Mouse (Mus musculus) ZHBTc4 (cell line): Measurements from ENCODE around the gene Jtb.

ENCODE experiments used
- DNase-seq: peaks from one replicate; pipeline ENCODE4 v3.0.0-alpha.2; 2011; ENCODE audit warnings: low read depth, low spot score

Gene Jtb

GRCm38 (mm10) chr3:90258521-90258920 lies 27.1 kb downstream of the Jtb start:
- no peak for DNase-seq

DNA sequence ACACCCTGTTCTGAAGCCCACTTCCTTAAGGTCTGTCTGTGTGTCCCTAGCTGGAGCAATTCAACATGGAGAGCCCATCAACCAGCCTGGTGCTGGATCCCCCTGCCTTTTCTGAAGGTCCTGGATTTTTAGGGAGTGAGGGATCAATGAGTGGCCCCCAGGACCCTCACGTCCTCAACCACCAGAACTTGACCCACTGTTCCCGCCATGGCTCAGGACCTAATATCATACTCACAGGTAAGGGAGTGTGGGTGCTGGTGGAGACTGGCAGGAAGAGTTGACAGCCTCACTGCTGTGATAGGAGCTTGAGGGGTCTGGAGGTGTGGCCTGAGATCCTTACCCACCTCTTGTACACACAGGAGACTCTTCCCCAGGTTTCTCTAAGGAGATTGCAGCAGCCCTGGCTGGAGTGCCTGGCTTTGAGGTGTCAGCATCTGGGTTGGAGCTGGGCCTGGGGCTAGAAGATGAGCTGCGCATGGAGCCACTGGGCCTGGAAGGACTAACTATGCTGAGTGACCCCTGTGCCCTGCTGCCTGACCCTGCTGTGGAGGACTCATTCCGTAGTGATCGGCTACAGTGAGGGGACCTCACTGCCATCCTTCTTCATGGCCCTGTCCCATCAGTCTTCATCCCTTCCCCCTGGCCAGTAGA lies 31.8 kb downstream of the Jtb start:
- no peak for DNase-seq

DNA sequence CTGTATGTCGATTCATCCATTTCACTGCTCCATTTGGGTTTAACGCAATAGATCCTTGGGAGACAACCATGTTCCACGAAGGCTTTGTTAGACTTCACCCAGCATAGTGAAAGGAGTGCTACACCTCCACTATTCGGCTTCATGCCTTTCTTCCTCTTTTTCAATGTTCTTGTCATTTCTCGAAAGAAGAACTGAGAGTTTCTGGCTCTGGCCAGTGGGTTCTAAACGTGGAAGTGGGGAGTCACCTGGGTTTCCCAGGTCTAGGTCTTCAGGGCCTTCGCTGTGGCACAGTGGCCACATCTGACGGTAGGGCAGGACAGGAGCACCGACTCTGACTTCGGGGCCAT lies 33.3 kb downstream of the Jtb start:
- no peak for DNase-seq

GRCm38 (mm10) chr3:90265034-90265931 lies 33.9 kb downstream of the Jtb start, which contains the start of gene Dennd4b:
TSS of gene Dennd4b (plus strand) at chr3:90265185.
- DNase-seq: peak; percentile 89

DNA sequence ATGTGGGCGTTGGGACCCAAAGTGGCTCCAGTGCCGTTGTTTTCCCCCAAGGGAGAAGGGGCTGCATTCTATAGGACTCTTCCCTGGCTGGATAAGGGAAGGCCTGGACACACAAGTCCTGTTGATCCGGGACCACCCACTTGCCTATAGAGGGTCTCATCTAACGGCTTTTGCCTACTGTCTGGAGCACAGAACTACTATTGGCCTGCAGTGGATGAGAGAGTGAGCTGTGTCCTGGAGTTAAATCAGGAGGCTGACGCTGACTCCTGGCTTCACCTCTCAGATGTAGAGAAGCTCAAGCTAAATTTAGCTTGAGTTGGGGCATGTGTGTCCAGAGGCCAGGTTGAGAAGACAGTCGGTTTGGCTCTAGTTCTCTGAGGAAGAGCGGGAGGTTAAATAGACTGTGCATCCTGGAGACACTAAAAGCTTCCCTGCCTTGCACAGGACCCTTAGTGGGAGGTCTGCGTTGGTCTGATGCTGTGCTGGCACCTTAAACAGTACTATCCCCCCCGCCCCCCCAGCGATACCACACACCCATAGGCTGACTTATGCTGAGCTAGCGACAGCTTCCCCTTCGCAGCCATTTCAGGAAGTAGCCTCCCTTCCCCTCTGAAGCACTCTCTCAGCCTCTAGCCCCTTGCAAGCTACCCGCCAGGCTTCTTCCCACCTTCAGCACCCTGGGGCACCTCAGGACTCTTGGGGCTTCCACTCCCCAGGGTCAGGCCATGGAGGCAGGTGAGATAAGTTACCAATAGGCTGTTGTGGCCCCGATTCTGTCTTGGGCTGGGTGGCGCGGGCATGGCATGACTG lies 34.7 kb downstream of the Jtb start:
- no peak for DNase-seq

DNA sequence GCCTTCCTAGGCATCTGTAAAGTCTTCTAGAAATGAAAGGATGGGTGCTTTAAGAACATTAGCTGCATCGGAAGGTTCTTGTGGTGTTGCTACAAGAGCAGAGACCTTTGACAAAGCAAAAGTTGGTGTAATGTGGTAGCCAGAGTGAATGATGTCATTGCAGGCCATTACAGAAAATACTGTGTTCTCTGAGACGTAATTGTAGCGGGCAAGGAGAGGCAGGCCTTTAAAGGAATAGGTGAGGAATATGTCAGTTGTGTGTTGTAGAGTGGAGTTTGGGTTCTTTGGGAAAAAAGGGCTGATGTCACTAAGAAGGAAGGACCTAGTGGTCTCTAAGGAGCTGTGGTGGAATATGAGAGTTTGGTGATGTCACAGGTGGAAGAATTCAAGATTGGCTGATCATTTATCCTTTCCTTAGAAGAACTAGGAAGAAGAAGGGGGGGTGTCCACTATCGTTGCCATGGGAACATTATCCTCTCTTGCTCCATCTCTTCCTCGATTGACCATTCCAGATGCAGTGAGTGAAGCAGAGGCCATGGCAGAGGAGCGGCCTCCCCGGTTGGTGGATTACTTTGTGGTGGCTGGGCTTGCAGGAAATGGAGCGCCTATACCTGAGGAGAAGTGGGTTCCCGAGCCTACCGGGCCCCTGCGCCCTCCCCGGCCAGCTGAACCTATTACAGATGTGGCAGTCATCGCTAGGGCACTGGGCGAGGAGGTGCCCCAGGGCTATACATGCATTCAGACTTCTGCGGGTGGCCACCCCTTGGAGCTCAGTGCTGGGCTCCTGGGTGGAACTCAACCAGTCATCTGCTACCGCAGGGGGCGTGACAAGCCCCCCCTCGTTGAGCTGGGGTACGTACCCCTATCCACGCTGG lies 35.7 kb downstream of the Jtb start:
- DNase-seq: no peak

- no peak for DNase-seq
Measured at GRCm38 (mm10) chr3:90268190-90268589, 36.8 kb downstream of the Jtb start.

DNA sequence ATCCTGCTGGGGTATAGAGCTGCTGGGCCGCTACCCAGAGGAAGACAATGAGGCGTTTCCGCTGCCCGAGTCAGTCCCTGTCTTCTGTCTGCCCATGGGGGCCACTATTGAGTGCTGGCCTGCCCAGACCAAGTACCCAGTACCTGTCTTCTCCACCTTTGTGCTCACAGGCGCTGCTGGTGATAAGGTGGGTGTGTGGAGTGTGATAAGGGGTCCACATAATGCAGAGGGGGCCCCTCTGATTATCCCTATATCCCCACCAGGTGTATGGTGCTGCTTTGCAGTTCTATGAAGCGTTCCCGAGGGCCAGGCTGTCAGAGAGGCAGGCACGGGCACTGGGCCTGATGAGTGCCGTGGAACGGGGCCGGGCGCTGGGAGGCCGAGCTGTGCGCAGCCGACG lies 37.6 kb downstream of the Jtb start:
- DNase-seq: no peak

GRCm38 (mm10) chr3:90270784-90271183 lies 39.4 kb downstream of the Jtb start:
- no peak for DNase-seq

DNA sequence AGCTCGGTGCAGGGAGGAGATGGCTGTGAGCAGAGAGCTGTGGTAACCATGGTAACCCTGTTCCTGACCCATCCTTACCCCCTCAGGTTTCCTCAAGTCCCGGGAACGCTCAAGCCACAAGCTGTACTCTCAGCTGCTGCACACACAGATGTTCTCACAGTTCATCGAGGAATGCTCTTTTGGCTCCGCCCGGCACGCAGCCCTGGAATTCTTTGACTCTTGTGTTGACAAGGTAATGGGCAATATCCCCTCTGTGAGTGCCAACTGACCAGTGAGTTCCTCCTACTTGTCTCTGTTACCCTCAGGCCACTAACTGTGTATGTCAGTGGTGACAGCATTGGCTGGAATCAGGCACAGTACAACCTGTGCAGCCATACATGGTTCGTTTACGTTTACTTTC lies 40.8 kb downstream of the Jtb start:
- peak; percentile 64 for DNase-seq

- DNase-seq: peak; percentile 51
Measured at GRCm38 (mm10) chr3:90273855-90274254, 42.5 kb downstream of the Jtb start.

DNA sequence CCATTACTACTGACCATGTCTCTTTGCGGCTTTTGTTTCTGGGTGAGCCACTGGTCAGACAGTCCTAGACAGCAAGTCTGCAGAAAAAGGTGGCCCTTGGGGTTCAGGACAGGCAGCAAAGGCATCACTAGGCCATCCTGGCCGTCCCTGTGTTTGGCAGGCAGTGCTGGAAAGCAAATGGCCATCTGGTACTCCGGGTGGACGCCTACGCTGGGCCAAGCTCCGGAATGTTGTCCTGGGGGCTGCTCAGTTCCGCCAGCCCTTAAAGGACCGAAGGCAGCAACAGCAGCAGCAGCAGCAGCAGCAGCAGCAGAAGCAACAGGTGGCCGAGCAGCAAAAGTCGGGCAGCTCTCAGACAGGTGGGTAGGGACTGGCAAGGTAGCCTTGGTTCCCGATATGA lies 43.9 kb downstream of the Jtb start:
- no peak for DNase-seq

DNA sequence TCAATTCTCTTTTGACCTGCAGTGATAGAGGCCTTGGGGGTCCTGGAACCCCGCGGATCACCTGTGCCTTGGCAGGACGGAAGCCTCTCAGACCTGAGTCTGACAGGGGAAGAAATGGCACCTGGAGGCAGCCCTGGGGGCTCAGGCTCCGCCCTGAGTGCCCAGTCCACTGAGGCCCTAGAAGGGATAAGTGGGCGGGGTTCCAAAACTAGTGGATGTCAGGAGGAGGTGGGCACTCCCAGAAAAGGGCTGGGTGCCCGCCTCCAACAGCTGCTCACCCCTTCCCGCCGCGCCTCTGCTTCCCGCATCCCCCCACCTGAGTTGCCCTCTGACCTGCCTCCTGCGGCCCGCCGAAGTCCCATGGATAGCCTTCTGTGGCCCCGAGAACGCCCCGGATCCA lies 45.5 kb downstream of the Jtb start:
- DNase-seq: peak; percentile 42

DNA sequence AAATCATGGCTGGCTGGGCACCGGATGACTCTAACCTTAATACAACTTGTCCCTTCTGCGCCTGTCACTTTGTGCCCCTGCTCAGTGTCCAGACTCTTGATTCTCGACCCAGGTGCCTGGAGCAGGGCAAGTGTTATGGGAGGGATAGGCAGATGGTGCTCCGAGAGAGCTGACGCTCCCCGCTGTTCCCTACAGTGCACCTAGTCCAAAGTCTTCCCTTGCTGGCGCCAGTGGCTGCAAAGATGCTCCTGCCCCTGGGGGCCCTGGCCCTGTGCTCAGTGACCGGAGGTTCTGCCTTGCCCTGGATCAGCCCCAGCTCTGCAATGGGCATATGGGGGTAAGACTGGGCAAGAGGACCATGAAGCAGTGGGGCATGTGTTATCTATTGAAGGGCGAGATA lies 46.4 kb downstream of the Jtb start:
- no peak for DNase-seq

DNA sequence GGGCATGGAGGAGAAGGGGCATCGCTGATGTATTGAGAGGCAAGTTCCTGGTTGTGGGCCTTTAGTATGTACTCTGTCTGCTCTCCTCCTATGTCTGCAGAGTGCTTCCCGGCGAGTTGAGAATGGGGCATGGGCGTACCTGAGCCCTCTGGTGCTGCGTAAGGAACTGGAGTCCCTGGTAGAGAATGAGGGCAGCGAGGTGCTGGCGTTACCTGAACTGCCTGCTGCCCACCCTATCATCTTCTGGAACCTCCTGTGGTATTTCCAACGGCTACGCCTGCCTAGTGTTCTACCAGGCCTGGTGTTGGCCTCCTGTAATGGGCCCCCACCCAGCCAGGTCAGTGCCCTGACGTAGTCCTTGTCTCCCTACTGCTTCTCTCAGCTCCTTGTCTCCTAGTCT lies 46.8 kb downstream of the Jtb start:
- DNase-seq: no peak

GRCm38 (mm10) chr3:90279216-90279615 lies 47.8 kb downstream of the Jtb start:
- no peak for DNase-seq

GRCm38 (mm10) chr3:90279743-90280142 lies 48.3 kb downstream of the Jtb start:
- DNase-seq: no peak

- no peak for DNase-seq
Measured at GRCm38 (mm10) chr3:90280708-90281107, 49.3 kb downstream of the Jtb start.

DNA sequence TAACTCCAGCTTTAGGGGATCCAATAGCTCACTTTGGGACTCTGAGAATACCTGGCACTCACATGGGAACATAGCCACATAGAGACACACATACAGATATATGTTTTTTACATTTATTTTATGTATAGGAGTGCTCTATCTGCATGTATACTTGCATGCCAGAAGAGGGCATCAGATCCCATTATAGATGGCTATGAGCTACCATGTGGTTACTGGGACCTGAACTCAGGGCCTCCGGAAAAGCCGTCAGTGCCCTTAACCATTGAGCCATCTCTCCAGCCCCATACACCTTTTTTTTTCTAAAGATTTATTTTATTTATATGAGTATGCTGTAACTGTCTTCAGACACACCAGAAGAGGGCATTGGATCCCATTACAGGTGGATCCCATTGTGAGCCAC lies 52.8 kb downstream of the Jtb start:
- DNase-seq: no peak
